In genomic region chr16:57177254-57177653, GRCm38 (mm10) we compare ENCODE assay signal across 8 mouse cellular contexts. TPM values are rescaled to one million over a fixed set of nuclear protein-coding genes. Genes with fewer than 3 reads are reported as not detected.
DNase-seq lines count a peak whose midpoint lies in the region; ATAC-seq and TF ChIP-seq lines count a peak whose summit lies in the region.

No protein-coding gene starts in this region.

- 59% methylated on average over 2 of the region's 2 CpGs for WGBS in forebrain, embryonic 13.5 days
- WGBS in forebrain, embryonic 11.5 days = 54% methylated on average over 2 of the region's 2 CpGs
- WGBS in neural tube, embryonic 11.5 days = 70% methylated on average over 2 of the region's 2 CpGs
- WGBS in neural tube, embryonic 15.5 days = 78% methylated on average over 2 of the region's 2 CpGs
- WGBS in kidney, postnatal 0 days = 71% methylated on average over 2 of the region's 2 CpGs

- H3K27me3 ChIP-seq in forebrain, embryonic 13.5 days = no peaks in the 10 kb centered on the region
- H3K27me3 ChIP-seq in forebrain, embryonic 11.5 days (ENCODE audit: control insufficient read depth, insufficient read depth, low read length) = no peaks in the 10 kb centered on the region
- no peaks in the 10 kb centered on the region for H3K27me3 ChIP-seq in neural tube, embryonic 11.5 days (ENCODE audit: control insufficient read depth, insufficient read depth, low read length)
- H3K27me3 ChIP-seq in neural tube, embryonic 15.5 days (replicated peaks) = no peaks in the 10 kb centered on the region
- H3K27me3 ChIP-seq in kidney, postnatal 0 days (ENCODE audit: insufficient read depth, low read length) = no peaks in the 10 kb centered on the region

- H3K27ac ChIP-seq in forebrain, embryonic 13.5 days = no peak overlapping the region
- H3K27ac ChIP-seq in forebrain, embryonic 11.5 days (ENCODE audit: low read depth, low read length) = no peak overlapping the region
- no peak overlapping the region for H3K27ac ChIP-seq in neural tube, embryonic 11.5 days (ENCODE audit: low read depth, low read length)
- H3K27ac ChIP-seq in neural tube, embryonic 15.5 days (replicated peaks) = no peak overlapping the region
- H3K27ac ChIP-seq in kidney, postnatal 0 days = no peak overlapping the region

- peaks cover 28% of the 10 kb centered on the region for H3K36me3 ChIP-seq in forebrain, embryonic 13.5 days (ENCODE audit: poor library complexity, severe bottlenecking)
- no peaks in the 10 kb centered on the region; the same call in 1 of the 2 replicates for H3K36me3 ChIP-seq in forebrain, embryonic 11.5 days (ENCODE audit: control insufficient read depth, insufficient read depth, low read length)
- peaks cover 2% of the 10 kb centered on the region; the same call in 1 of the 2 replicates for H3K36me3 ChIP-seq in neural tube, embryonic 11.5 days (ENCODE audit: control insufficient read depth, insufficient read depth, low read length)
- H3K36me3 ChIP-seq in neural tube, embryonic 15.5 days = peaks cover 43% of the 10 kb centered on the region
- peaks cover 25% of the 10 kb centered on the region for H3K36me3 ChIP-seq in kidney, postnatal 0 days (ENCODE audit: insufficient read depth, low read length)

- H3K9ac ChIP-seq in forebrain, embryonic 13.5 days = no peak overlapping the region
- H3K9ac ChIP-seq in forebrain, embryonic 11.5 days (ENCODE audit: low read length) = no peak overlapping the region
- H3K9ac ChIP-seq in neural tube, embryonic 11.5 days (ENCODE audit: low read length) = no peak overlapping the region
- no peak overlapping the region for H3K9ac ChIP-seq in neural tube, embryonic 15.5 days (replicated peaks)
- no peak overlapping the region for H3K9ac ChIP-seq in kidney, postnatal 0 days (ENCODE audit: low read depth, low read length)

- H3K4me1 ChIP-seq in forebrain, embryonic 13.5 days = no peaks in the 10 kb centered on the region
- no peaks in the 10 kb centered on the region for H3K4me1 ChIP-seq in forebrain, embryonic 11.5 days (replicated peaks; ENCODE audit: control insufficient read depth, insufficient read depth, low read length)
- H3K4me1 ChIP-seq in neural tube, embryonic 11.5 days (ENCODE audit: control insufficient read depth, insufficient read depth, low read length) = no peaks in the 10 kb centered on the region
- H3K4me1 ChIP-seq in neural tube, embryonic 15.5 days = no peaks in the 10 kb centered on the region
- H3K4me1 ChIP-seq in kidney, postnatal 0 days (replicated peaks; ENCODE audit: insufficient read depth, low read length) = no peaks in the 10 kb centered on the region

- peak; percentile 65; the same call in 1 of the 2 replicates for ATAC-seq in forebrain, embryonic 13.5 days
- no peak for ATAC-seq in forebrain, embryonic 11.5 days (replicated peaks; ENCODE audit: low FRiP score)
- ATAC-seq in neural tube, embryonic 11.5 days (ENCODE audit: insufficient read depth, low FRiP score, low TSS enrichment) = no peak
- ATAC-seq in neural tube, embryonic 15.5 days (ENCODE audit: low FRiP score) = no peak
- no peak for ATAC-seq in kidney, postnatal 0 days (replicated peaks; ENCODE audit: low FRiP score, low read depth)
- peak; percentile 52; the same call in 1 of the 2 replicates for ATAC-seq in monocyte, adult 5-6 weeks (replicated peaks; ENCODE audit: insufficient number of reproducible peaks, low FRiP score, low TSS enrichment, poor library complexity, severe bottlenecking)

- H3K9me3 ChIP-seq in forebrain, embryonic 13.5 days (replicated peaks) = no peaks in the 10 kb centered on the region
- no peaks in the 10 kb centered on the region for H3K9me3 ChIP-seq in forebrain, embryonic 11.5 days (ENCODE audit: control insufficient read depth, low read length)
- no peaks in the 10 kb centered on the region for H3K9me3 ChIP-seq in neural tube, embryonic 11.5 days (ENCODE audit: control insufficient read depth, low read length)
- H3K9me3 ChIP-seq in neural tube, embryonic 15.5 days (replicated peaks) = no peaks in the 10 kb centered on the region
- no peaks in the 10 kb centered on the region for H3K9me3 ChIP-seq in kidney, postnatal 0 days (replicated peaks; ENCODE audit: low read length)

- DNase-seq in forebrain, embryonic 11.5 days (ENCODE audit: low spot score) = no peak
- DNase-seq in neural tube, embryonic 11.5 days (ENCODE audit: low spot score) = peak; percentile 15
- peak; percentile 25 for DNase-seq in cerebellum, adult 8-10 months
- peak; percentile 77 for DNase-seq in kidney, postnatal 0 days (ENCODE audit: low spot score)
- DNase-seq in yolk sac, embryonic 10.5 days (ENCODE audit: low spot score) = no peak

- no peak overlapping the region for H3K4me2 ChIP-seq in forebrain, embryonic 13.5 days
- no peak overlapping the region for H3K4me2 ChIP-seq in forebrain, embryonic 11.5 days (ENCODE audit: low read depth, low read length, severe bottlenecking)
- no peak overlapping the region for H3K4me2 ChIP-seq in neural tube, embryonic 11.5 days (ENCODE audit: low read depth)
- H3K4me2 ChIP-seq in neural tube, embryonic 15.5 days = no peak overlapping the region
- H3K4me2 ChIP-seq in kidney, postnatal 0 days (ENCODE audit: low read length) = no peak overlapping the region

- TF ChIP-seq CTCF in kidney, postnatal 0 days (IDR thresholded peaks at IDR 0.05; ENCODE audit: low read depth) = peak; percentile 80

- no peak overlapping the region for H3K4me3 ChIP-seq in forebrain, embryonic 13.5 days
- no peak overlapping the region for H3K4me3 ChIP-seq in forebrain, embryonic 11.5 days (ENCODE audit: low read depth, low read length)
- H3K4me3 ChIP-seq in neural tube, embryonic 11.5 days (ENCODE audit: low read depth, low read length) = no peak overlapping the region
- H3K4me3 ChIP-seq in neural tube, embryonic 15.5 days (replicated peaks) = no peak overlapping the region
- H3K4me3 ChIP-seq in kidney, postnatal 0 days (replicated peaks; ENCODE audit: low read depth, low read length) = no peak overlapping the region

RNA-seq across cellular contexts. Expression of gene Nit2, which starts 10.1 kb away (rescaled TPM):
- 45.4 and 51.9 TPM in 2 replicates for polyA plus RNA-seq in forebrain, embryonic 13.5 days (2015; fragmentation: Nextera tagmentation; extraction: Ambion mirVana)
- 52.6 and 53.7 TPM in 2 replicates for polyA plus RNA-seq in forebrain, embryonic 11.5 days (2014; fragmentation: Nextera tagmentation; extraction: Ambion mirVana)
- polyA plus RNA-seq in neural tube, embryonic 11.5 days (2014; fragmentation: Nextera tagmentation; extraction: Ambion mirVana) = 49.8 and 51.3 TPM in 2 replicates
- polyA plus RNA-seq in neural tube, embryonic 15.5 days (2015; fragmentation: Nextera tagmentation; extraction: Ambion mirVana) = 56.6 and 61.6 TPM in 2 replicates
- 124 and 126 TPM in 2 replicates for polyA plus RNA-seq in kidney, postnatal 0 days (2015; fragmentation: Nextera tagmentation; extraction: Ambion mirVana)
- total RNA-seq in monocyte, adult 5-6 weeks (2017) = 2.0 to 9.7 TPM (median 7.9 TPM) in 3 replicates

RNA-seq across cellular contexts. Expression of gene Tbc1d23, which starts 54.0 kb away (rescaled TPM):
- polyA plus RNA-seq in forebrain, embryonic 13.5 days (2015; fragmentation: Nextera tagmentation; extraction: Ambion mirVana) = 26.5 and 27.4 TPM in 2 replicates
- polyA plus RNA-seq in forebrain, embryonic 11.5 days (2014; fragmentation: Nextera tagmentation; extraction: Ambion mirVana) = 20.9 and 26.5 TPM in 2 replicates
- 24.8 and 28.3 TPM in 2 replicates for polyA plus RNA-seq in neural tube, embryonic 11.5 days (2014; fragmentation: Nextera tagmentation; extraction: Ambion mirVana)
- 28.3 and 30.3 TPM in 2 replicates for polyA plus RNA-seq in neural tube, embryonic 15.5 days (2015; fragmentation: Nextera tagmentation; extraction: Ambion mirVana)
- polyA plus RNA-seq in kidney, postnatal 0 days (2015; fragmentation: Nextera tagmentation; extraction: Ambion mirVana) = 22.5 and 24.7 TPM in 2 replicates
- total RNA-seq in monocyte, adult 5-6 weeks (2017) = 86.5 to 111 TPM (median 99.9 TPM) in 3 replicates

RNA-seq across cellular contexts. Expression of gene Tomm70a, which starts 55.8 kb away (rescaled TPM):
- polyA plus RNA-seq in forebrain, embryonic 13.5 days (2015; fragmentation: Nextera tagmentation; extraction: Ambion mirVana) = 43.2 and 47.2 TPM in 2 replicates
- polyA plus RNA-seq in forebrain, embryonic 11.5 days (2014; fragmentation: Nextera tagmentation; extraction: Ambion mirVana) = 68.6 TPM in 2 replicates
- 74.6 and 74.8 TPM in 2 replicates for polyA plus RNA-seq in neural tube, embryonic 11.5 days (2014; fragmentation: Nextera tagmentation; extraction: Ambion mirVana)
- polyA plus RNA-seq in neural tube, embryonic 15.5 days (2015; fragmentation: Nextera tagmentation; extraction: Ambion mirVana) = 63.2 and 66.8 TPM in 2 replicates
- 37.6 and 41.5 TPM in 2 replicates for polyA plus RNA-seq in kidney, postnatal 0 days (2015; fragmentation: Nextera tagmentation; extraction: Ambion mirVana)
- total RNA-seq in monocyte, adult 5-6 weeks (2017) = 24.2 to 32.7 TPM (median 28.3 TPM) in 3 replicates

Comparison
In these comparisons a context has a peak if more than half of its experiments do, and no peak if none do; other contexts are left out.
1. ATAC-seq: peak in forebrain, embryonic 13.5 days (single experiment) and monocyte, adult 5-6 weeks (single experiment); none in forebrain, embryonic 11.5 days (single experiment), neural tube, embryonic 11.5 days (single experiment), neural tube, embryonic 15.5 days (single experiment) and kidney, postnatal 0 days (single experiment).
2. DNase-seq: peak in neural tube, embryonic 11.5 days (single experiment), cerebellum, adult 8-10 months (single experiment) and kidney, postnatal 0 days (single experiment); none in forebrain, embryonic 11.5 days (single experiment) and yolk sac, embryonic 10.5 days (single experiment).